Mouse (Mus musculus): ENCODE results near the gene Msx1. TPM values are rescaled to one million over a fixed set of nuclear protein-coding genes. Genes with fewer than 3 reads are reported as not detected.

Msx1 gene
- polyA plus RNA-seq, 1 experiment from 2014 or later = 0.63 TPM

GRCm38 (mm10) chr5:37816907-37817657 is 7.3 kb downstream of the Msx1 start:
- no peak overlapping the region for H3K4me3 ChIP-seq
- ATAC-seq = no peak

GRCm38 (mm10) chr5:37815909-37816308 is 8.5 kb downstream of the Msx1 start:
- Histone ChIP-seq H3K4me2 (no peak overlapping the region), H3K27me3 (replicated peaks) (peaks cover 78% of the 10 kb centered on the region), H3K4me3 (no peak overlapping the region), H3K27ac (no peak overlapping the region), H3K36me3 (no peaks in the 10 kb centered on the region), H3K4me1 (no peaks in the 10 kb centered on the region), H3K9me3 (replicated peaks) (no peaks in the 10 kb centered on the region), H3K9ac (no peak overlapping the region)
- ATAC-seq = no peak
- 52% methylated on average over 4 of the region's 4 CpGs for WGBS (ENCODE audit: insufficient replicate concordance)

More at GRCm38 (mm10) chr5:37816907-37817657, 7.3 kb downstream of the Msx1 start:
- Histone ChIP-seq H3K9me3 (replicated peaks) (no peaks in the 10 kb centered on the region), H3K4me1 (no peaks in the 10 kb centered on the region), H3K36me3 (no peaks in the 10 kb centered on the region), H3K9ac (no peak overlapping the region), H3K4me2 (peak overlapping the region; percentile 23; the same call in 1 of the 2 replicates), H3K27ac (no peak overlapping the region), H3K27me3 (replicated peaks) (peaks cover 89% of the 10 kb centered on the region)
- 2% methylated on average over 46 of the region's 46 CpGs for WGBS (ENCODE audit: insufficient replicate concordance)

- Histone ChIP-seq H3K4me1 (no peaks in the 10 kb centered on the region), H3K9ac (no peak overlapping the region), H3K4me3 (no peak overlapping the region), H3K36me3 (no peaks in the 10 kb centered on the region), H3K9me3 (replicated peaks) (no peaks in the 10 kb centered on the region), H3K27ac (no peak overlapping the region), H3K4me2 (no peak overlapping the region), H3K27me3 (replicated peaks) (peaks cover 62% of the 10 kb centered on the region)
- no peak for ATAC-seq
These were observed 10.2 kb downstream of the Msx1 start for GRCm38 (mm10) chr5:37814169-37814568.

GRCm38 (mm10) chr5:37805291-37805690 is 19.1 kb downstream of the Msx1 start:
- Histone ChIP-seq H3K36me3 (no peaks in the 10 kb centered on the region), H3K4me2 (no peak overlapping the region), H3K9me3 (replicated peaks) (no peaks in the 10 kb centered on the region), H3K9ac (no peak overlapping the region), H3K27ac (no peak overlapping the region), H3K4me1 (no peaks in the 10 kb centered on the region), H3K27me3 (replicated peaks) (peaks cover 7% of the 10 kb centered on the region; the same call in 1 of the 2 replicates), H3K4me3 (no peak overlapping the region)
- WGBS (ENCODE audit: insufficient replicate concordance) = 78% methylated on average over 6 of the region's 6 CpGs
- no peak for ATAC-seq

GRCm38 (mm10) chr5:37804512-37805118 is 19.8 kb downstream of the Msx1 start:
- no peak overlapping the region for H3K4me2 ChIP-seq
- ATAC-seq = no peak
- no peak overlapping the region for H3K4me3 ChIP-seq
- no peak overlapping the region for H3K27ac ChIP-seq
- no peaks in the 10 kb centered on the region for H3K9me3 ChIP-seq (replicated peaks)
- H3K36me3 ChIP-seq = no peaks in the 10 kb centered on the region
- H3K9ac ChIP-seq = no peak overlapping the region
- WGBS (ENCODE audit: insufficient replicate concordance) = 47% methylated on average over 8 of the region's 8 CpGs
- H3K27me3 ChIP-seq (replicated peaks) = 0 out of 2 replicates have a peak, but pooled peaks cover 7% of the 10 kb centered on the region
- H3K4me1 ChIP-seq = no peaks in the 10 kb centered on the region

GRCm38 (mm10) chr5:37797251-37797650 is 27.1 kb downstream of the Msx1 start:
- 51% methylated on average over 6 of the region's 6 CpGs for WGBS (ENCODE audit: insufficient replicate concordance)

GRCm38 (mm10) chr5:37796751-37797150 is 27.6 kb downstream of the Msx1 start:
- no peak for ATAC-seq
- no peak overlapping the region for H3K9ac ChIP-seq
- H3K27me3 ChIP-seq (replicated peaks) = no peaks in the 10 kb centered on the region
- H3K27ac ChIP-seq = no peak overlapping the region
- H3K4me2 ChIP-seq = no peak overlapping the region
- WGBS (ENCODE audit: insufficient replicate concordance) = 54% methylated on average over 5 of the region's 5 CpGs
- no peaks in the 10 kb centered on the region for H3K4me1 ChIP-seq
- no peak overlapping the region for H3K4me3 ChIP-seq
- no peaks in the 10 kb centered on the region for H3K36me3 ChIP-seq
- no peaks in the 10 kb centered on the region for H3K9me3 ChIP-seq (replicated peaks)

More at GRCm38 (mm10) chr5:37797251-37797650, 27.1 kb downstream of the Msx1 start:
- H3K36me3 ChIP-seq = no peaks in the 10 kb centered on the region
- no peak for ATAC-seq
- no peak overlapping the region for H3K4me3 ChIP-seq
- H3K27me3 ChIP-seq (replicated peaks) = no peaks in the 10 kb centered on the region
- no peak overlapping the region for H3K4me2 ChIP-seq
- H3K9ac ChIP-seq = no peak overlapping the region
- H3K27ac ChIP-seq = no peak overlapping the region
- no peaks in the 10 kb centered on the region for H3K9me3 ChIP-seq (replicated peaks)
- H3K4me1 ChIP-seq = no peaks in the 10 kb centered on the region

- Histone ChIP-seq H3K4me2 (no peak overlapping the region), H3K4me1 (no peaks in the 10 kb centered on the region), H3K9me3 (replicated peaks) (no peaks in the 10 kb centered on the region), H3K27me3 (replicated peaks) (no peaks in the 10 kb centered on the region), H3K9ac (no peak overlapping the region), H3K4me3 (no peak overlapping the region), H3K36me3 (no peaks in the 10 kb centered on the region), H3K27ac (no peak overlapping the region)
- WGBS (ENCODE audit: insufficient replicate concordance) = 76% methylated on average over 6 of the region's 6 CpGs
- no peak for ATAC-seq
These were observed 28.7 kb downstream of the Msx1 start for GRCm38 (mm10) chr5:37795691-37796090.

GRCm38 (mm10) chr5:37792154-37792553 is 32.2 kb downstream of the Msx1 start:
- Histone ChIP-seq H3K27ac (no peak overlapping the region), H3K27me3 (replicated peaks) (no peaks in the 10 kb centered on the region), H3K9me3 (replicated peaks) (no peaks in the 10 kb centered on the region), H3K4me1 (no peaks in the 10 kb centered on the region), H3K9ac (no peak overlapping the region), H3K36me3 (no peaks in the 10 kb centered on the region), H3K4me3 (no peak overlapping the region), H3K4me2 (no peak overlapping the region)
- WGBS (ENCODE audit: insufficient replicate concordance) = 39% methylated on average over 5 of the region's 5 CpGs
- ATAC-seq = no peak

GRCm38 (mm10) chr5:37784847-37785391 is 39.5 kb downstream of the Msx1 start:
- Histone ChIP-seq H3K27me3 (replicated peaks) (no peaks in the 10 kb centered on the region), H3K27ac (no peak overlapping the region), H3K9ac (no peak overlapping the region), H3K4me1 (no peaks in the 10 kb centered on the region), H3K9me3 (replicated peaks) (no peaks in the 10 kb centered on the region), H3K4me2 (no peak overlapping the region), H3K36me3 (no peaks in the 10 kb centered on the region), H3K4me3 (no peak overlapping the region)
- 59% methylated on average over 9 of the region's 9 CpGs for WGBS (ENCODE audit: insufficient replicate concordance)
- ATAC-seq = no peak

- 52% methylated on average over 8 of the region's 8 CpGs for WGBS (ENCODE audit: insufficient replicate concordance)
- no peak for ATAC-seq
- Histone ChIP-seq H3K4me2 (no peak overlapping the region), H3K4me1 (no peaks in the 10 kb centered on the region), H3K27ac (no peak overlapping the region), H3K27me3 (replicated peaks) (no peaks in the 10 kb centered on the region), H3K9ac (no peak overlapping the region), H3K9me3 (replicated peaks) (no peaks in the 10 kb centered on the region), H3K4me3 (no peak overlapping the region), H3K36me3 (no peaks in the 10 kb centered on the region)
These were observed 41.1 kb downstream of the Msx1 start for GRCm38 (mm10) chr5:37783306-37783705.

GRCm38 (mm10) chr5:37775681-37776080 is 48.7 kb downstream of the Msx1 start:
- no peak overlapping the region for H3K4me2 ChIP-seq
- H3K4me1 ChIP-seq = no peaks in the 10 kb centered on the region
- no peak overlapping the region for H3K27ac ChIP-seq
- 40% methylated on average over 5 of the region's 5 CpGs for WGBS (ENCODE audit: insufficient replicate concordance)
- no peak overlapping the region for H3K9ac ChIP-seq
- H3K4me3 ChIP-seq = no peak overlapping the region
- ATAC-seq = no peak
- H3K27me3 ChIP-seq (replicated peaks) = no peaks in the 10 kb centered on the region; the same call in 1 of the 2 replicates
- no peaks in the 10 kb centered on the region for H3K9me3 ChIP-seq (replicated peaks)
- no peaks in the 10 kb centered on the region for H3K36me3 ChIP-seq

All from liver, embryonic 12.5 days (tissue).